Mouse (Mus musculus) NIH3T3 (cell line): ENCODE data around the gene Gm28372.
A peak's percentile ranks its signal among the peaks of the same experiment; 100 is the strongest.

ENCODE experiments used
- DNase-seq: peaks from one replicate; pipeline ENCODE4 v3.0.0-alpha.2; 2012; ENCODE audit warnings: low read depth

The Gm28372 gene

DNA sequence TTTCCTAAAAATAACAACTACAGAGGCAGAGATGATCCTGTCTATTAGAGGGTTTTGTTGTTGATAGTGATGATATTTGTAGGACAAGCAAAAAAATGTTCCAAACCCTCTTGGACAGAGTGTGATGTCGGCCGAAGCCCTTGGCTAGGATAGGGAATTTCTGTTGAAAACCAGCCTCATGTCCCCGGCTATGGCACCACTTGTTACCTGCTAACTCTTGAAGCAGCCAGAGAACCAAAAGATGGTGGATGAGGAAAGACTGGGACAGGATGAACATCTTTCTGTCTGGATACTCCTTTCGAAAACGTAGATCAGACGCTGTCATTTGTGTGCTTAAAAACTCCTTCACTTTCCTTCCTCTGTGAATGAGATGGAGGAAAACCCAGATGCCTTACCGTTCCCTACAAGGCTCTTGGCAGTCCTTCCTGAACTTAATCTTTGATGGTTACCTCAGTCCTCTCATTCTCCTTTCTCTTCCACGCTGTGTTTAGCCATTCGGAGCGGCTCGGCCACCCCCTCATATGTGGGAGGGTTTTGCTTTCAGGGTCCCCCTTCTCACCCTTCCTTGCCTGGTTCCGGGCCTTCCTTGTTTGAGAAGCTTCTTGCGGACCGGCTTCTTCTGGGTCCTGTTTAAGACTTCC, 46.2 kb downstream of the Gm28372 start:
- no peak for DNase-seq

DNA sequence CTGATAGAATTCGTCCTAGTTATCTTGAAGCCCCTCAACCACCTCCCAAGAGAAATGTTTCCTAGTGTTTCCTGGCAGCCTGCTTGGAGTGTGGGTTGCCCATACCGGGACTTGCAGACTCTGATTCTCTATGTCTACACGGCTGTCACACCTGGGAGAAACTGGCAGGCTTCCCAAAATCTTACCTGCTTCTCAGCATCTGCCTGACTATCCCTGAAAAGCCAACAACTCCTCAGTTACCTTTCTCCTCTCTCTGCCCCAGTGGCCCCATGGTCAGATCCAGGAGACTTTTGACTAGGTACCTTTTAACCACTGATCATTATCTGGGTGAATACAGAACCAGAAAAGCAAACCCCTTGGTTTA, 46.7 kb downstream of the Gm28372 start:
- no peak for DNase-seq

- DNase-seq, result no peak
These were observed 47.2 kb downstream of the Gm28372 start for GRCm38 (mm10) chr2:130452266-130452665.

- no peak for DNase-seq
These were observed 48.4 kb downstream of the Gm28372 start for GRCm38 (mm10) chr2:130453421-130453820.

- peak; percentile 66 for DNase-seq
These were observed 49.8 kb downstream of the Gm28372 start for GRCm38 (mm10) chr2:130454748-130455370.
